Mouse (Mus musculus) forebrain, embryonic 15.5 days (tissue): ENCODE results near the gene Prl8a6. TPM values are rescaled to one million over a fixed set of nuclear protein-coding genes. Genes with fewer than 3 reads are reported as not detected.
A peak's percentile ranks its signal among the peaks of the same experiment; 100 is the strongest.

Experiments used
- ATAC-seq: fragments of 200-750 bp; cut with Nextera tagmentation; replicated peaks from 2 replicates; pipeline ENCODE4 v1.8.0; 2017; ENCODE audit warnings: mild to moderate bottlenecking, moderate TSS enrichment, moderate library complexity
- H3K27ac ChIP-seq: fragments of 300-500 bp; sonication (generic); replicated peaks from 2 replicates; pipeline ENCODE4 v1.5.1; 2015; ENCODE audit warnings: mild to moderate bottlenecking, inconsistent platforms
- H3K27me3 ChIP-seq: fragments of 300-500 bp; sonication (generic); 2 replicates; pipeline ENCODE4 v1.6.1; 2015; ENCODE audit warnings: inconsistent platforms
- H3K36me3 ChIP-seq: fragments of 300-500 bp; sonication (generic); 2 replicates; pipeline ENCODE4 v1.6.1; 2015; ENCODE audit warnings: mild to moderate bottlenecking, inconsistent platforms
- H3K4me1 ChIP-seq: fragments of 300-500 bp; sonication (generic); 2 replicates; pipeline ENCODE4 v1.6.1; 2015; ENCODE audit warnings: inconsistent platforms
- H3K4me2 ChIP-seq: fragments of 300-500 bp; sonication (generic); replicated peaks from 2 replicates; pipeline ENCODE4 v1.6.1; 2015; ENCODE audit warnings: mild to moderate bottlenecking, inconsistent platforms
- H3K4me3 ChIP-seq: fragments of 300-500 bp; sonication (generic); 2 replicates; pipeline ENCODE4 v1.5.1; 2015; ENCODE audit warnings: mild to moderate bottlenecking, inconsistent platforms
- H3K9ac ChIP-seq: fragments of 300-500 bp; sonication (generic); replicated peaks from 2 replicates; pipeline ENCODE4 v1.6.1; 2015; ENCODE audit warnings: mild to moderate bottlenecking, inconsistent platforms
- H3K9me3 ChIP-seq: fragments of 300-500 bp; sonication (generic); 2 replicates; pipeline ENCODE4 v1.6.1; 2016; ENCODE audit warnings: inconsistent platforms
- WGBS: fragments of 180-500 bp; shearing (Covaris S2); methylation state at CpG from one replicate; pipeline ENCODE4 v1.1.7; 2015; ENCODE audit warnings: mixed read lengths; 5-methylcytosine and 5-hydroxymethylcytosine counted together
- polyA plus RNA-seq: library from polyadenylated mRNA; unstranded; fragments of >200 nt; fragmentation: Nextera tagmentation; extraction: Ambion mirVana; gene quantifications from 2 replicates; pipeline ENCODE4 v1.2.1, GENCODE M21; 2015

Prl8a6 gene
- not detected in 2 replicates for polyA plus RNA-seq

GRCm38 (mm10) chr13:27438588-27438987 is at the start of gene Prl8a6:
Prl8a6 (minus strand) TSS chr13:27438688.
- Histone ChIP-seq H3K9ac (no peak within 1 kb of the TSS), H3K9me3 (no peaks in the 10 kb centered on the region), H3K4me3 (no peak within 1 kb of the TSS), H3K27ac (no peak within 1 kb of the TSS), H3K4me2 (no peak within 1 kb of the TSS), H3K36me3 (no peaks in the 10 kb centered on the region), H3K4me1 (no peaks in the 10 kb centered on the region), H3K27me3 (no peaks in the 10 kb centered on the region)
- WGBS, result 84% methylated on average over 3 of the region's 3 CpGs
- ATAC-seq, result no peak

GRCm38 (mm10) chr13:27433159-27433558 is 5.3 kb downstream of the Prl8a6 start:
- no peak overlapping the region for H3K9ac ChIP-seq
- H3K4me3 ChIP-seq, result no peak overlapping the region
- H3K27me3 ChIP-seq, result no peaks in the 10 kb centered on the region
- ATAC-seq, result no peak
- no peaks in the 10 kb centered on the region for H3K4me1 ChIP-seq
- H3K4me2 ChIP-seq, result no peak overlapping the region
- H3K9me3 ChIP-seq, result no peaks in the 10 kb centered on the region
- no peaks in the 10 kb centered on the region for H3K36me3 ChIP-seq
- no peak overlapping the region for H3K27ac ChIP-seq
- 89% methylated on average over 1 of the region's 1 CpGs for WGBS

- Histone ChIP-seq H3K27ac (no peak overlapping the region), H3K9me3 (no peaks in the 10 kb centered on the region), H3K4me3 (no peak overlapping the region), H3K27me3 (no peaks in the 10 kb centered on the region), H3K4me2 (no peak overlapping the region), H3K9ac (no peak overlapping the region), H3K36me3 (no peaks in the 10 kb centered on the region), H3K4me1 (no peaks in the 10 kb centered on the region)
- ATAC-seq, result no peak
Observed at GRCm38 (mm10) chr13:27413640-27414039, 24.8 kb downstream of the Prl8a6 start.

GRCm38 (mm10) chr13:27399061-27399724 is 39.3 kb downstream of the Prl8a6 start:
- Histone ChIP-seq H3K27ac (no peak overlapping the region), H3K4me3 (no peak overlapping the region)
- peak; percentile 86 for ATAC-seq

GRCm38 (mm10) chr13:27390746-27391145 is 47.7 kb downstream of the Prl8a6 start, which contains the start of gene Prl2b1:
Prl2b1 (minus strand) TSS chr13:27390846.
- no peak for ATAC-seq

More at GRCm38 (mm10) chr13:27399061-27399724, 39.3 kb downstream of the Prl8a6 start:
- Histone ChIP-seq H3K36me3 (no peaks in the 10 kb centered on the region), H3K4me1 (no peaks in the 10 kb centered on the region), H3K27me3 (no peaks in the 10 kb centered on the region), H3K9ac (no peak overlapping the region), H3K4me2 (no peak overlapping the region), H3K9me3 (no peaks in the 10 kb centered on the region)
- WGBS, result 72% methylated on average over 7 of the region's 7 CpGs

More at GRCm38 (mm10) chr13:27390746-27391145, 47.7 kb downstream of the Prl8a6 start, which contains the start of gene Prl2b1:
- H3K4me3 ChIP-seq, result no peak within 1 kb of the TSS
- H3K27ac ChIP-seq, result no peak within 1 kb of the TSS
- no peaks in the 10 kb centered on the region for H3K4me1 ChIP-seq
- H3K9ac ChIP-seq, result no peak within 1 kb of the TSS
- no peaks in the 10 kb centered on the region for H3K27me3 ChIP-seq
- H3K4me2 ChIP-seq, result no peak within 1 kb of the TSS
- no peaks in the 10 kb centered on the region for H3K36me3 ChIP-seq
- H3K9me3 ChIP-seq, result no peaks in the 10 kb centered on the region
- 93% methylated on average over 6 of the region's 6 CpGs for WGBS

Other genes starting within 250 kb of the Prl8a6 start
- gene Prl3c1, start 242.0 kb downstream of the Prl8a6 start, polyA plus RNA-seq, result not detected in 2 replicates
- not detected in 2 replicates for gene Prl3b1, start 196.8 kb downstream of the Prl8a6 start, polyA plus RNA-seq
- gene Prl3a1, start 179.3 kb downstream of the Prl8a6 start, polyA plus RNA-seq, result not detected in 2 replicates
- gene Prl6a1, start 126.1 kb downstream of the Prl8a6 start, polyA plus RNA-seq, result not detected in 2 replicates
- gene Prl8a2, start 93.0 kb downstream of the Prl8a6 start, polyA plus RNA-seq, result not detected in 2 replicates
- gene Prl2b1, start 47.8 kb downstream of the Prl8a6 start, polyA plus RNA-seq, result not detected in 2 replicates
- not detected in 2 replicates for gene Prl8a8, start 74.5 kb upstream of the Prl8a6 start, polyA plus RNA-seq
- not detected in 2 replicates for gene Prl8a9, start 125.9 kb upstream of the Prl8a6 start, polyA plus RNA-seq
- gene Prl8a1, start 143.5 kb upstream of the Prl8a6 start, polyA plus RNA-seq, result not detected in 2 replicates
- gene Prl7b1, start 171.9 kb upstream of the Prl8a6 start, polyA plus RNA-seq, result not detected in 2 replicates
- gene Prl7a1, start 203.8 kb upstream of the Prl8a6 start, polyA plus RNA-seq, result not detected in 2 replicates
- not detected in 2 replicates for gene Prl7a2, start 229.3 kb upstream of the Prl8a6 start, polyA plus RNA-seq